Mouse (Mus musculus) intestine, postnatal 0 days (tissue): ENCODE measurements around the gene Hist1h2ao. TPM values are rescaled to one million over a fixed set of nuclear protein-coding genes. Genes with fewer than 3 reads are reported as not detected.
"Not testable (repeated sequence)": the region's sequence is repeated elsewhere in the genome, so short reads cannot be mapped to it uniquely, and the experiment has no call there.

Source experiments
- ATAC-seq: fragments of 200-750 bp; cut with Nextera tagmentation; 2 replicates; pipeline ENCODE4 v1.8.0; 2017; ENCODE audit warnings: mild to moderate bottlenecking, moderate TSS enrichment, moderate library complexity
- H3K27ac ChIP-seq: fragments of 300-500 bp; sonication (generic); 2 replicates; pipeline ENCODE4 v1.5.1; 2014; ENCODE audit warnings: mild to moderate bottlenecking, low read depth, low read length, moderate library complexity
- H3K27me3 ChIP-seq: fragments of 300-500 bp; sonication (generic); replicated peaks from 2 replicates; pipeline ENCODE4 v1.6.1; 2014; ENCODE audit warnings: low read length, mixed read lengths; ENCODE audit not compliant: control insufficient read depth, insufficient read depth
- H3K36me3 ChIP-seq: fragments of 300-500 bp; sonication (generic); 2 replicates; pipeline ENCODE4 v1.6.1; 2014; ENCODE audit warnings: mild to moderate bottlenecking, moderate library complexity; ENCODE audit not compliant: control insufficient read depth, insufficient read depth
- H3K4me1 ChIP-seq: fragments of 300-500 bp; sonication (generic); replicated peaks from 2 replicates; pipeline ENCODE4 v1.6.1; 2014; ENCODE audit warnings: antibody characterized with exemption, low read length, mixed read lengths; ENCODE audit not compliant: control insufficient read depth, insufficient read depth
- H3K4me2 ChIP-seq: fragments of 300-500 bp; sonication (generic); replicated peaks from 2 replicates; pipeline ENCODE4 v1.6.1; 2014; ENCODE audit warnings: low read depth, mild to moderate bottlenecking, moderate library complexity
- H3K4me3 ChIP-seq: fragments of 300-500 bp; sonication (generic); 2 replicates; pipeline ENCODE4 v1.5.1; 2014; ENCODE audit warnings: low read depth, low read length
- H3K9ac ChIP-seq: fragments of 300-500 bp; sonication (generic); 2 replicates; pipeline ENCODE4 v1.6.1; 2014; ENCODE audit warnings: mild to moderate bottlenecking, low read depth, low read length
- H3K9me3 ChIP-seq: fragments of 300-500 bp; sonication (generic); 2 replicates; pipeline ENCODE4 v1.6.1; 2016; ENCODE audit warnings: mixed run types; ENCODE audit not compliant: control insufficient read depth
- CTCF ChIP-seq: sonication (generic); IDR thresholded peaks from 2 replicates; pipeline ENCODE4 v1.5.1; 2016; ENCODE audit warnings: low read depth, mild to moderate bottlenecking, control low read depth, antibody characterized with exemption, moderate library complexity
- WGBS: fragments of 180-500 bp; shearing (Covaris S2); extraction: QIAGEN DNeasy Blood & Tissue Kit; methylation state at CpG from one replicate; pipeline ENCODE4 v1.1.7; 2014; 5-methylcytosine and 5-hydroxymethylcytosine counted together
- polyA plus RNA-seq: library from polyadenylated mRNA; unstranded; fragments of >200 nt; fragmentation: Nextera tagmentation; extraction: Ambion mirVana; gene quantifications from 2 replicates; pipeline ENCODE4 v1.2.1, GENCODE M21; 2015

Hist1h2ao gene
- polyA plus RNA-seq, 1 experiment from 2014 or later, result not detected

DNA sequence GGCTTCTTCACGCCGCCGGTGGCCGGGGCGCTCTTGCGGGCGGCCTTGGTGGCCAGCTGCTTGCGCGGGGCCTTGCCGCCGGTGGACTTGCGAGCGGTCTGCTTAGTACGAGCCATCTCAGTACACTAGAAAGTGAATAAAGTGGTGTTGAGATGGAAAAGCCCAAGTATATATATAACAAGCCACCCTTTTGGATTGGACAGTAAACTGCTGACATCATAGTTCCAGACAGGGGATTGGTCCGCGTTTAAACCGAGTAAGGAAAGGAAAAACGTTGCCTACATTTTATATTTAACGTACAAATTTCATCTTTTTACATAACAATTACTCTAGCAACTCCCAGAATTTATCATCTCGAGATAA is 27.0 kb upstream of the Hist1h2ao start, which contains the start of gene Hist1h3i:
Gene Hist1h3i, minus strand, starts transcription at position 116 of the 363 bp plus-strand sequence.
- peak within 1 kb of the TSS; percentile 67 for H3K4me2 ChIP-seq
- peak within 1 kb of the TSS; percentile 34 for H3K4me3 ChIP-seq
- peak within 1 kb of the TSS; percentile 45 for H3K9ac ChIP-seq
- no peak for TF ChIP-seq CTCF
- no peaks in the 10 kb centered on the region for H3K27me3 ChIP-seq
- peaks cover 14% of the 10 kb centered on the region; the same call in 1 of the 2 replicates for H3K4me1 ChIP-seq
- peak; percentile 50 for ATAC-seq
- no peaks in the 10 kb centered on the region for H3K36me3 ChIP-seq
- H3K27ac ChIP-seq, result peak within 1 kb of the TSS; percentile 46
- H3K9me3 ChIP-seq, result no peaks in the 10 kb centered on the region
- 0% methylated on average over 13 of the region's 20 CpGs for WGBS

DNA sequence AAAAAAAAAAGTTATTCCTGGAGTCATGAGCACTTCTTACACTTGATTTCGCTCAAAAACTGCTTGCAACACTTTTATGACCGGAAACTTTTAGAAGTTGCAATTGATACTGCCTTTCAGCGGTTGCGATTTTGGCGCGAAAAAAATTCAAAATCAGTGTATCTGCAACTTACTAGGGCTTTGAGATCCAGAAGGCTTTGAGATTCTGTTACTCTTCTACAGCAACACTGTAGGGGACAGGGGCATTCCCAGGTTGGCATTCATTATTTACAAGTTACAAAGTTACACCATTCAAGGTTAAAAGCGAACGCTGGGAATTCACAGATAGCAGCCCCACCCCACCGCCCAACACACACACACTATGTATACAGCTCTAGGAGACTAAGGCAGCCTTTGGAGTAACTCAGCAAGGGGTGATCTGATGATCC is 26.5 kb upstream of the Hist1h2ao start:
- no peak for ATAC-seq
- Histone ChIP-seq H3K27ac (peak overlapping the region; percentile 46), H3K4me1 (peaks cover 17% of the 10 kb centered on the region; the same call in 1 of the 2 replicates), H3K36me3 (no peaks in the 10 kb centered on the region), H3K9ac (no peak overlapping the region), H3K27me3 (no peaks in the 10 kb centered on the region), H3K9me3 (no peaks in the 10 kb centered on the region), H3K4me3 (peak overlapping the region; percentile 34), H3K4me2 (peak overlapping the region; percentile 67)
- no peak for TF ChIP-seq CTCF
- 2% methylated on average over 9 of the region's 9 CpGs for WGBS

GRCm38 (mm10) chr13:21784311-21784710 is 26.0 kb upstream of the Hist1h2ao start:
- Histone ChIP-seq H3K9me3 (no peaks in the 10 kb centered on the region), H3K4me2 (peak overlapping the region; percentile 67; the same call in 1 of the 2 replicates), H3K36me3 (no peaks in the 10 kb centered on the region), H3K27ac (no peak overlapping the region; the same call in 1 of the 2 replicates), H3K27me3 (no peaks in the 10 kb centered on the region), H3K4me1 (peaks cover 17% of the 10 kb centered on the region; the same call in 1 of the 2 replicates), H3K4me3 (no peak overlapping the region), H3K9ac (no peak overlapping the region)
- ATAC-seq, result no peak
- WGBS, result 37% methylated on average over 6 of the region's 6 CpGs
- TF ChIP-seq CTCF, result no peak

DNA sequence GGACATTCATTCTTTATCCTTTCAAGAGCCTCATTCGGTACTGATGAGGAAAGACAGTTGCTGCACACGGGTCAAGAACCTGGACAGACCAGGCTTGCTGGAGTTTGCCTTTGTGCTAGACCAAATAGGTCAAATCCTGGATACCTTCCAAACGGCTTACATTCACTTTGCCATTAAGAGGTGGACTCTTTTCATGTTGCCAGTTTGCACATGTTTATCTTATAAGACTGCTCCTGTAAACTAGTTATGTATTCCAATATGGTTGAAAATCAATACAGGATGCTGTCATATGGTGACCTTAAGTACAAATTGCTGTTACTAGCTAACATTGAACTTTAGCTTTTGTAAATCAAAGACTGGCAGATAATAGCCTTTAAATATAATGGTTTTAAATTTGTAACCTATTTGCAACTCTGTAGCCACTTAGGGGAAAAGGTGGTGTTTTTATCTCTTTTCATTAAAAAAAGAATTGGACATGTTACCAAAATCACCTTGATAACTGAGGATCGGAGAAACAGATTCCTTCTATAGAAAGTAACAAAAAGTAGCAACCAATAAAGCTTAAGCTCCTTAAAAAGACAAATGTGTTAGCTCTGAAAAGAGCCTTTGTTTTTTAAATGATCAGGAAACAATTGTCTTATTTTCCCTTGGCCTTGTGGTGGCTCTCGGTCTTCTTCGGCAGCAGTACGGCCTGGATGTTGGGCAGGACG is 23.9 kb upstream of the Hist1h2ao start:
- Histone ChIP-seq H3K4me2 (peak overlapping the region; percentile 61), H3K9ac (no peak overlapping the region), H3K4me3 (peak overlapping the region; percentile 39), H3K9me3 (no peaks in the 10 kb centered on the region), H3K27ac (0 out of 2 replicates have a peak overlapping the region, but pooled peaks have one; percentile 16), H3K36me3 (no peaks in the 10 kb centered on the region), H3K4me1 (peaks cover 17% of the 10 kb centered on the region; the same call in 1 of the 2 replicates), H3K27me3 (no peaks in the 10 kb centered on the region)
- no peak for ATAC-seq
- 8% methylated on average over 8 of the region's 8 CpGs for WGBS
- TF ChIP-seq CTCF, result no peak

DNA sequence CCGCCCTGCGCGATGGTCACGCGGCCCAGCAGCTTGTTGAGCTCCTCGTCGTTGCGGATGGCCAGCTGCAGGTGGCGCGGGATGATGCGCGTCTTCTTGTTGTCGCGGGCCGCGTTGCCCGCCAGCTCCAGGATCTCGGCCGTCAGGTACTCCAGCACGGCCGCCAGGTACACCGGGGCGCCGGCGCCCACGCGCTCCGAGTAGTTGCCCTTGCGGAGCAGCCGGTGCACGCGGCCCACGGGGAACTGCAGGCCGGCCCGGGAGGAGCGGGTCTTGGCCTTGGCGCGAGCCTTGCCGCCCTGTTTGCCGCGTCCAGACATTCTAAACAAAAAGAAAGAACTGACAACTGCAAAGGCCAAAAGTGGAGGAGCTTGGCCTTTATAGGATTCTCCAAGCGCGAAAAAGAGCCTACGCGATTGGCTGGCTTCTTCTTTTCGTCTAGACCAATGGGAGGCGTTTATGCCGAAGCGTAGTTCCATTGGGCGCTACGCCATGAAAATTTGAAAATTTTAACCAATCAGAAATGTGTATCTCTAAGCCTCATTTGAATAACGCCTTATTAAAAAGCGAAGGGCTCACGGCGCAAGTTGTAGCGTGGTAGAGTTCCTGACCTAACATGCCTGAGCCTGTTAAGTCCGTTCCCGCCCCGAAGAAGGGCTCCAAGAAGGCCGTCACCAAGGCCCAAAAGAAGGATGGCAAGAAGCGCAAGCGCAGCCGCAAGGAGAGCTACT is 23.2 kb upstream of the Hist1h2ao start, which contains the start of the genes Hist1h2an and Hist1h2bp:
Gene Hist1h2an, minus strand, starts transcription at position 320 of the 731 bp plus-strand sequence.
Gene Hist1h2bp, plus strand, starts transcription at position 563 of the 731 bp plus-strand sequence.
- H3K27me3 ChIP-seq, H3K36me3 ChIP-seq, H3K9me3 ChIP-seq: not testable (repeated sequence)
- H3K4me2 ChIP-seq, result peak within 1 kb of the TSS; percentile 61
- peak; percentile 92 for ATAC-seq
- H3K27ac ChIP-seq, result peak within 1 kb of the TSS; percentile 68; the same call in 1 of the 2 replicates
- 0 out of 2 replicates have a peak within 1 kb of the TSS, but pooled peaks have one; percentile 1 for H3K9ac ChIP-seq
- WGBS, result under 1% methylated on average over 36 of the region's 63 CpGs
- peak within 1 kb of the TSS; percentile 39 for H3K4me3 ChIP-seq
- peaks cover 17% of the 10 kb centered on the region; the same call in 1 of the 2 replicates for H3K4me1 ChIP-seq
